Mouse (Mus musculus) ES-E14 (cell line): Measurements from ENCODE around the gene Lmbr1l.

Experiments
- HCFC1 ChIP-seq: IDR thresholded peaks from 2 replicates; pipeline ENCODE4 v1.6.1; 2012; ENCODE audit warnings: low read length, inconsistent platforms, borderline replicate concordance; ENCODE audit not compliant: insufficient read depth
- ZC3H11A ChIP-seq: IDR thresholded peaks from 2 replicates; pipeline ENCODE4 v1.6.1; 2012; ENCODE audit warnings: low read depth, mild to moderate bottlenecking, inconsistent platforms, low read length, borderline replicate concordance
- ZNF384 ChIP-seq: IDR thresholded peaks from 2 replicates; pipeline ENCODE4 v1.6.1; 2012; ENCODE audit warnings: low read depth, low read length, inconsistent platforms

DNA sequence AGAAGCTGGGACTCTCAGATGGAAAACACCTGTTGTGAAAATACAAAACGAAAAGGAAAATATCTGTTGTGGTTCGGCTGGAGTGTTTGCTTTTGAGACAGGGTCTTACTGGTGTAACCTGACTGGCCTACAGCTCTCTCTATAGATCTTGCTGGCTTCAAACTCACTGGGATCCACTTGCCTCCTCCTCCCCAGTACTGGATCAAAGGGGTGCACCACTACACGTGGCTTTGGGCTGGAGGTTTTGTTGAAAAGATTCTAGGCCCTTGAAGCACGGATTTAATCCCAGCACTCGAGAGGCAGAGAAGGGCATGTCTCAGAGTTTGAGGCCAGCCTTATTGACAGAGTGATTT lies 36.4 kb downstream of the Lmbr1l start:
- TF ChIP-seq ZC3H11A (no peak), ZNF384 (no peak), HCFC1 (no peak)
